8 mouse cellular contexts compared by ENCODE assay signal in the genomic region with DNA sequence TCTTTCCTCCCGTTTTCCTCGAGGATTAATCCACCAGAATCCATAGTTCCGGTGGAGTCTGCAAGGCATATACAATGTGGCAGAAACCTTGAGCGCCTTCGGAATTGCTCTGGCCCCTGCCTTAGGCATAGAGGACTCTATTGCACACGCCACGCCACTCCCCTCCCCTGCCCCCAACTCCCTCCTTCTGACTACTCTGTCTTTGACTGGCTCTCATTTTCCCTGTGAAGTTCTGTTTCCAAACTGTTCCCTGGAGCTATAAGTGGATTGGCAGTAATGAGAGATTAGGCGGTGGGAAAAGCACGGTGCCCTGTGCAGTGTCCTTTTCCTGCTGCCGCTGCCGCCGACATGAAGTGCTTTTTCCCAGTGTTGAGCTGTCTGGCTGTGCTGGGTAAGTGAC. TPM values are rescaled to one million over a fixed set of nuclear protein-coding genes. Genes with fewer than 3 reads are reported as not detected.
DNase-seq lines count a peak whose midpoint lies in the region; ATAC-seq lines count a peak whose summit lies in the region.

No protein-coding gene starts in this region.

- DNase-seq in kidney, adult 18-20 months = peak; percentile 28
- no peak for DNase-seq in kidney, adult 8-10 months
- DNase-seq in frontal cortex, postnatal 14 days (ENCODE audit: low spot score in 2 of 2) = no peak
- DNase-seq in right cerebral cortex, postnatal 14 days = no peak

- peaks cover 55% of the 10 kb centered on the region for H3K4me1 ChIP-seq in forebrain, embryonic 12.5 days
- peaks cover 34% of the 10 kb centered on the region for H3K4me1 ChIP-seq in kidney, embryonic 16.5 days (ENCODE audit: insufficient read depth, low read length)
- H3K4me1 ChIP-seq in megakaryocyte, embryonic 14.5 days = peaks cover 20% of the 10 kb centered on the region

- peak overlapping the region; percentile 60 for H3K4me3 ChIP-seq in forebrain, embryonic 12.5 days (replicated peaks)
- peak overlapping the region; percentile 85 for H3K4me3 ChIP-seq in kidney, embryonic 16.5 days (ENCODE audit: low read length)
- peak overlapping the region; percentile 38 for H3K4me3 ChIP-seq in megakaryocyte, embryonic 14.5 days (replicated peaks)

- H3K27me3 ChIP-seq in forebrain, embryonic 12.5 days = peaks cover 23% of the 10 kb centered on the region
- H3K27me3 ChIP-seq in kidney, embryonic 16.5 days (ENCODE audit: insufficient read depth, low read length) = no peaks in the 10 kb centered on the region
- peaks cover 79% of the 10 kb centered on the region for H3K27me3 ChIP-seq in megakaryocyte, embryonic 14.5 days (replicated peaks)

- H3K9me3 ChIP-seq in forebrain, embryonic 12.5 days = no peaks in the 10 kb centered on the region
- H3K9me3 ChIP-seq in kidney, embryonic 16.5 days (ENCODE audit: low read length) = no peaks in the 10 kb centered on the region
- no peaks in the 10 kb centered on the region for H3K9me3 ChIP-seq in megakaryocyte, embryonic 14.5 days

- peak overlapping the region; percentile 97 for H3K4me2 ChIP-seq in forebrain, embryonic 12.5 days
- peak overlapping the region; percentile 79 for H3K4me2 ChIP-seq in kidney, embryonic 16.5 days (replicated peaks; ENCODE audit: low read depth, low read length)

- H3K27ac ChIP-seq in forebrain, embryonic 12.5 days = 0 out of 2 replicates have a peak overlapping the region, but pooled peaks have one; percentile 15
- no peak overlapping the region for H3K27ac ChIP-seq in kidney, embryonic 16.5 days (ENCODE audit: low read length)

- ATAC-seq in forebrain, embryonic 12.5 days (ENCODE audit: low FRiP score) = peak; percentile 56; the same call in 1 of the 2 replicates
- ATAC-seq in kidney, embryonic 16.5 days (ENCODE audit: low FRiP score, low TSS enrichment) = peak; percentile 47; the same call in 1 of the 2 replicates
- no peak for ATAC-seq in frontal cortex, adult (ENCODE audit: low TSS enrichment)

- peak overlapping the region; percentile 69 for H3K9ac ChIP-seq in forebrain, embryonic 12.5 days
- H3K9ac ChIP-seq in kidney, embryonic 16.5 days (replicated peaks; ENCODE audit: low read length) = peak overlapping the region; percentile 85

- under 1% methylated on average over 12 of the region's 12 CpGs for WGBS in forebrain, embryonic 12.5 days
- 2% methylated on average over 12 of the region's 12 CpGs for WGBS in kidney, embryonic 16.5 days

- no peaks in the 10 kb centered on the region for H3K36me3 ChIP-seq in forebrain, embryonic 12.5 days (replicated peaks)
- H3K36me3 ChIP-seq in kidney, embryonic 16.5 days (ENCODE audit: insufficient read depth, low read length) = no peaks in the 10 kb centered on the region
- no peaks in the 10 kb centered on the region for H3K36me3 ChIP-seq in megakaryocyte, embryonic 14.5 days (replicated peaks; ENCODE audit: low read length)

RNA-seq across cellular contexts. Expression of a gene that starts 1.2 kb away (rescaled TPM):
- polyA plus RNA-seq in forebrain, embryonic 12.5 days (2016; fragmentation: Nextera tagmentation; extraction: Ambion mirVana) = 27.8 and 29.0 TPM in 2 replicates
- 24.8 and 26.1 TPM in 2 replicates for polyA plus RNA-seq in kidney, embryonic 16.5 days (2015; fragmentation: Nextera tagmentation; extraction: Ambion mirVana)
- not detected in 2 replicates for polyA plus RNA-seq in megakaryocyte, embryonic 14.5 days (2012; ENCODE audit: insufficient read depth, low replicate concordance)

Comparison
In these comparisons a context has a peak if more than half of its experiments do, and no peak if none do; other contexts are left out.
1. RNA of a gene that starts 1.2 kb away (polyA plus RNA-seq): 27.8 to 29.0 TPM in forebrain, embryonic 12.5 days and 24.8 to 26.1 TPM in kidney, embryonic 16.5 days; not detected in megakaryocyte, embryonic 14.5 days; every median in the first group is over 10 times any median in the second.
2. Peak in every context shown above with its lines, with median percentiles within 50 percentile points of each other: H3K4me3 ChIP-seq.